Mouse (Mus musculus): ENCODE data around the gene Eci3.

DNA sequence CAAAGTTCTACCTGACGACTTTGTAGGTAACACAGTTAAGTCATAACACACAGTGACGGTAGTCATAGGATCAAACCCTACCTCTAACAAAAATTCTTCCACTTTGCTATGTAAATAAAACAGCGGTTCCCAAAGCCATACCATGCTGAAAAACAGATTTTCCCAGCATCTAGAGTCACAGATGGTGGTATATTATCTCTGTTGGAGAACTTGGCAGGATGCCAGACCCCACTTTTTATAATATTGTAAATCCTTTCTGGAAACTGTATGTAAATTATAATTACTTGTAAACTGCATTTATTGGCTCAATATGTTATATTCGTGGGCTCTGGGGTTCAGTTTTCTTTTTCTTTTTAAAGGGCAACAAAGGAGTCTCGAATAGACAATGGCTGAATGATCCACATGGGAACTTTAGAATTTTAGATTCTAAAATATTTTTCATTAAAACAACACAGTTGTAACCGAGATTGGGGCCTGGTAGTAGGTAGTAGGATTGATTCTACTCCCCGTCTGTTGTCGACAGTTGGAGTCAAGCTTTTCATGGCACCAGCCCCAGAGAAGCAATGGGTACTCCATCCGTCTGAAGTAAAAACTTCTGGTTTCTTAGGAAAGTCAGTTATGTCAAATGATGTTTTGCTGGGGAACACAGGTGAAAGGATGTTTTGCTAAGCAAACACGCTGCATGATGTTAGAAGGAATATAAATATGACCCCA lies 28.5 kb downstream of the Eci3 start:
- TF ChIP-seq CTCF (IDR thresholded peaks at IDR 0.05; ENCODE audit: low read depth, low read length) (no peak), POLR2A (IDR thresholded peaks at IDR 0.05; ENCODE audit: extremely low read depth, insufficient read depth, low read length) (no peak)
